Mouse (Mus musculus): ENCODE measurements around the gene Amot. TPM values are rescaled to one million over a fixed set of nuclear protein-coding genes. Genes with fewer than 3 reads are reported as not detected.

Gene Amot
- polyA plus RNA-seq, 1 experiment from 2014 or later: 11.1 TPM

GRCm38 (mm10) chrX:145501666-145502355 is 3.2 kb downstream of the Amot start:
- Histone ChIP-seq H3K9ac (no peak overlapping the region), H3K27me3 (no peaks in the 10 kb centered on the region), H3K4me1 (no peaks in the 10 kb centered on the region; the same call in 1 of the 2 replicates), H3K27ac (no peak overlapping the region), H3K4me2 (no peak overlapping the region), H3K4me3 (no peak overlapping the region), H3K36me3 (ENCODE audit: poor library complexity, severe bottlenecking) (no peaks in the 10 kb centered on the region), H3K9me3 (replicated peaks) (no peaks in the 10 kb centered on the region)
- 25% methylated on average over 8 of the region's 8 CpGs for WGBS
- ATAC-seq: no peak

GRCm38 (mm10) chrX:145499101-145499500 is 5.9 kb downstream of the Amot start:
- WGBS: 85% methylated on average over 2 of the region's 2 CpGs
- no peaks in the 10 kb centered on the region for H3K36me3 ChIP-seq (ENCODE audit: poor library complexity, severe bottlenecking)
- H3K4me1 ChIP-seq: no peaks in the 10 kb centered on the region; the same call in 1 of the 2 replicates
- H3K27ac ChIP-seq: no peak overlapping the region
- no peak overlapping the region for H3K9ac ChIP-seq
- no peaks in the 10 kb centered on the region for H3K9me3 ChIP-seq (replicated peaks)
- H3K4me2 ChIP-seq: no peak overlapping the region
- ATAC-seq: no peak
- no peaks in the 10 kb centered on the region for H3K27me3 ChIP-seq
- H3K4me3 ChIP-seq: no peak overlapping the region

- H3K9ac ChIP-seq: no peak overlapping the region
- H3K4me2 ChIP-seq: no peak overlapping the region
- no peak for ATAC-seq
- H3K27ac ChIP-seq: no peak overlapping the region
- H3K4me3 ChIP-seq: no peak overlapping the region
- 55% methylated on average over 4 of the region's 4 CpGs for WGBS
- H3K36me3 ChIP-seq (ENCODE audit: poor library complexity, severe bottlenecking): no peaks in the 10 kb centered on the region
- no peaks in the 10 kb centered on the region for H3K27me3 ChIP-seq
- H3K4me1 ChIP-seq: no peaks in the 10 kb centered on the region; the same call in 1 of the 2 replicates
- H3K9me3 ChIP-seq (replicated peaks): no peaks in the 10 kb centered on the region
Measured at GRCm38 (mm10) chrX:145498691-145499090, 6.3 kb downstream of the Amot start.

- no peaks in the 10 kb centered on the region for H3K36me3 ChIP-seq (ENCODE audit: poor library complexity, severe bottlenecking)
- H3K4me2 ChIP-seq: no peak overlapping the region
- no peak for ATAC-seq
- H3K4me1 ChIP-seq: no peaks in the 10 kb centered on the region
- no peaks in the 10 kb centered on the region for H3K9me3 ChIP-seq (replicated peaks)
- H3K27ac ChIP-seq: no peak overlapping the region
- no peaks in the 10 kb centered on the region for H3K27me3 ChIP-seq
- no peak overlapping the region for H3K4me3 ChIP-seq
- H3K9ac ChIP-seq: no peak overlapping the region
- 90% methylated on average over 6 of the region's 6 CpGs for WGBS
Measured at GRCm38 (mm10) chrX:145497486-145497885, 7.5 kb downstream of the Amot start.

- H3K4me3 ChIP-seq: no peak overlapping the region
- no peak overlapping the region for H3K9ac ChIP-seq
- no peak overlapping the region for H3K27ac ChIP-seq
- H3K4me1 ChIP-seq: no peaks in the 10 kb centered on the region
- WGBS: 97% methylated on average over 4 of the region's 4 CpGs
- no peak overlapping the region for H3K4me2 ChIP-seq
- no peaks in the 10 kb centered on the region for H3K9me3 ChIP-seq (replicated peaks)
- H3K27me3 ChIP-seq: no peaks in the 10 kb centered on the region
- H3K36me3 ChIP-seq (ENCODE audit: poor library complexity, severe bottlenecking): no peaks in the 10 kb centered on the region
- no peak for ATAC-seq
Measured at GRCm38 (mm10) chrX:145495381-145495780, 9.6 kb downstream of the Amot start.

- no peak overlapping the region for H3K4me2 ChIP-seq
- no peak overlapping the region for H3K4me3 ChIP-seq
- 92% methylated on average over 1 of the region's 1 CpGs for WGBS
- H3K9me3 ChIP-seq (replicated peaks): no peaks in the 10 kb centered on the region
- H3K27ac ChIP-seq: no peak overlapping the region
- no peak for ATAC-seq
- no peak overlapping the region for H3K9ac ChIP-seq
- no peaks in the 10 kb centered on the region for H3K4me1 ChIP-seq
- H3K36me3 ChIP-seq (ENCODE audit: poor library complexity, severe bottlenecking): 0 out of 2 replicates have a peak, but pooled peaks cover 3% of the 10 kb centered on the region
- H3K27me3 ChIP-seq: no peaks in the 10 kb centered on the region
Measured at GRCm38 (mm10) chrX:145490821-145491220, 14.2 kb downstream of the Amot start.

- H3K27me3 ChIP-seq: no peaks in the 10 kb centered on the region
- ATAC-seq: no peak
- H3K36me3 ChIP-seq (ENCODE audit: poor library complexity, severe bottlenecking): 0 out of 2 replicates have a peak, but pooled peaks cover 3% of the 10 kb centered on the region
- H3K4me1 ChIP-seq: no peaks in the 10 kb centered on the region
- no peak overlapping the region for H3K9ac ChIP-seq
- H3K4me3 ChIP-seq: no peak overlapping the region
- no peaks in the 10 kb centered on the region for H3K9me3 ChIP-seq (replicated peaks)
- WGBS: 83% methylated on average over 3 of the region's 3 CpGs
- H3K4me2 ChIP-seq: no peak overlapping the region
- H3K27ac ChIP-seq: no peak overlapping the region
Measured at GRCm38 (mm10) chrX:145490417-145490816, 14.6 kb downstream of the Amot start.

- no peak overlapping the region for H3K4me3 ChIP-seq
- H3K36me3 ChIP-seq (ENCODE audit: poor library complexity, severe bottlenecking): 0 out of 2 replicates have a peak, but pooled peaks cover 3% of the 10 kb centered on the region
- no peak overlapping the region for H3K9ac ChIP-seq
- whole genome bisulfite sequencing: 91% methylated on average over 5 of the region's 5 CpGs
- H3K27ac ChIP-seq: no peak overlapping the region
- no peak for ATAC-seq
- no peak overlapping the region for H3K4me2 ChIP-seq
- H3K27me3 ChIP-seq: no peaks in the 10 kb centered on the region
- no peaks in the 10 kb centered on the region for H3K9me3 ChIP-seq (replicated peaks)
- no peaks in the 10 kb centered on the region for H3K4me1 ChIP-seq
Measured at GRCm38 (mm10) chrX:145489950-145490349, 15.0 kb downstream of the Amot start.

GRCm38 (mm10) chrX:145485495-145485894 is 19.5 kb downstream of the Amot start:
- no peak overlapping the region for H3K9ac ChIP-seq
- 70% methylated on average over 4 of the region's 4 CpGs for WGBS
- ATAC-seq: no peak
- H3K4me3 ChIP-seq: no peak overlapping the region
- H3K4me1 ChIP-seq: 0 out of 2 replicates have a peak, but pooled peaks cover 4% of the 10 kb centered on the region
- H3K36me3 ChIP-seq (ENCODE audit: poor library complexity, severe bottlenecking): 0 out of 2 replicates have a peak, but pooled peaks cover 3% of the 10 kb centered on the region
- no peaks in the 10 kb centered on the region for H3K27me3 ChIP-seq
- H3K4me2 ChIP-seq: no peak overlapping the region
- H3K27ac ChIP-seq: no peak overlapping the region
- H3K9me3 ChIP-seq (replicated peaks): no peaks in the 10 kb centered on the region

- Histone ChIP-seq H3K9ac (no peak overlapping the region), H3K27ac (no peak overlapping the region), H3K9me3 (replicated peaks) (no peaks in the 10 kb centered on the region), H3K27me3 (no peaks in the 10 kb centered on the region), H3K4me3 (no peak overlapping the region), H3K36me3 (ENCODE audit: poor library complexity, severe bottlenecking) (0 out of 2 replicates have a peak, but pooled peaks cover 3% of the 10 kb centered on the region), H3K4me2 (no peak overlapping the region), H3K4me1 (0 out of 2 replicates have a peak, but pooled peaks cover 4% of the 10 kb centered on the region)
- 63% methylated on average over 7 of the region's 7 CpGs for WGBS
- 0 out of 2 replicates have a peak, but pooled peaks have one; percentile 38 for ATAC-seq
Measured at GRCm38 (mm10) chrX:145483486-145484055, 21.4 kb downstream of the Amot start.

- WGBS: 91% methylated on average over 5 of the region's 5 CpGs
- H3K27ac ChIP-seq: no peak overlapping the region
- no peak for ATAC-seq
Measured at GRCm38 (mm10) chrX:145482383-145482782, 22.6 kb downstream of the Amot start.

GRCm38 (mm10) chrX:145479942-145480341 is 25.0 kb downstream of the Amot start:
- H3K27me3 ChIP-seq: no peaks in the 10 kb centered on the region
- no peaks in the 10 kb centered on the region for H3K9me3 ChIP-seq (replicated peaks)
- H3K9ac ChIP-seq: no peak overlapping the region
- no peak overlapping the region for H3K4me3 ChIP-seq
- ATAC-seq: no peak
- 0 out of 2 replicates have a peak, but pooled peaks cover 11% of the 10 kb centered on the region for H3K4me1 ChIP-seq
- H3K4me2 ChIP-seq: no peak overlapping the region
- H3K27ac ChIP-seq: no peak overlapping the region
- H3K36me3 ChIP-seq (ENCODE audit: poor library complexity, severe bottlenecking): no peaks in the 10 kb centered on the region
- 95% methylated on average over 10 of the region's 10 CpGs for WGBS

More at GRCm38 (mm10) chrX:145482383-145482782, 22.6 kb downstream of the Amot start:
- Histone ChIP-seq H3K4me2 (no peak overlapping the region), H3K36me3 (ENCODE audit: poor library complexity, severe bottlenecking) (0 out of 2 replicates have a peak, but pooled peaks cover 3% of the 10 kb centered on the region), H3K9ac (no peak overlapping the region), H3K27me3 (no peaks in the 10 kb centered on the region), H3K4me3 (no peak overlapping the region), H3K4me1 (0 out of 2 replicates have a peak, but pooled peaks cover 9% of the 10 kb centered on the region), H3K9me3 (replicated peaks) (no peaks in the 10 kb centered on the region)
